Mouse (Mus musculus): ENCODE results near the gene Irx2.

The Irx2 gene

DNA sequence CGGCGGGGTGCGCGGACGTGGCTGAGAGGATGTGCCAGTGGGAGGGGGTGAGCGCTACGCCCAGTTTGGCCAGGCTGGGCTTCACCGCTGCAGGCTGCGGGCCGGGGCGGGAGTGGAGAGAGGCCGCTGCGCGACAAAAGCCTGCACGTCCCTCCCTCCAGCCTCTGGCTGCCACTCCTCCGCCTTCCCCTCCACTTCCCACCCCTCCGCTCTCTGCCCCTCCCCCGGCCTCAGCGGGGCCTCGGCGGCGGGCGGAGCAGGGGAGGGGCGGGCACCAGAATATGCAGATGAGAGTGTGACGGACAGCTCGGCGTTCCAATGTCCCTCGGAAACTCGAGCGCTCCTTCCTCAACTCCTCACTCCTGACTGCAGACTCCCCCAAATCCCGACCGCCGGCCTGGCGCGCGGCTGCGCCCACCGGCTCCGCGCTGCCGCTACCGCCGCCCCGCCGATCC, at the start of gene Irx2:
Gene Irx2 (plus strand): TSS at position 359 of the 455 bp plus-strand sequence.
- peak; percentile 1 for DNase-seq (ENCODE audit: low read depth)

DNA sequence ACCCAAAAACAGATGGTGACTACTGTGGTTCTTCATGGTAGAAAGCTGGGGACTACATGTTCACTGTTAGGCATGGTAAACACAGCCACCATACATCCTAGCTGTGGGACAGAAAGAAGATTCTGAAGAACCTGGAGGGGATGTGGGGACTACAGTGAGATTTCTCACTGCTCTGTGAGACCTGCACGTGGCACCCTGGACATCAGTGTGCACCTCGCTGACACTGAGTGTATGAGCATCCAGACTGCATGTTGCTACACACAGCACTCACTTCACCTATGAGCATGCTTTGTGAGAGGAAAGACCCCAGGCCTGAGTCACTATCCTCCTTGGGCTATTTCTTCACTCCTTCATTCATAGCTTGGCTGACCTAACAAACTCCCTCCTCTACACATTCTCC, 47.3 kb upstream of the Irx2 start:
- no peak for DNase-seq (ENCODE audit: low read depth)

GRCm38 (mm10) chr13:72592526-72592925, 36.1 kb upstream of the Irx2 start:
- DNase-seq (ENCODE audit: low read depth), result no peak

GRCm38 (mm10) chr13:72593310-72593709, 35.3 kb upstream of the Irx2 start:
- DNase-seq (ENCODE audit: low read depth), result no peak

DNA sequence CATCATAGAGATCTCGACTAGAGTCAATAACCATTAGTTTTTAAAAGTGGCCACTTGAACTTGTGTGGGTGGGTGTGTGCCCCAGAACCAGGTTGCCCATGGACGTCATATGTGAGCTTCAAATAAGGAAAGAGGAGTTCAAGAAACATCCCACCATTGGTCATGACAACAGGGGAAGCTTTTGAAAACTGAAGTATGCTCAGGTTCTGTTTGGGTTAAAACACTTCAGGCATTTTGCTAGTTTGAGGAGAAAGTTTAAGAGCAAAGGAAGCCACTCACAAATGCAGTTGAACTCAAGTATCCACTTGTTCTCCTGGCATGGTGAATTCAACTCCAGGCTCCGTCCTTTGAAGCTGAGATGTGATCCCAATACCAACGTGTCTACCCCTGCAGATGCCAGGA, 34.9 kb upstream of the Irx2 start:
- DNase-seq (ENCODE audit: low read depth), result no peak

DNA sequence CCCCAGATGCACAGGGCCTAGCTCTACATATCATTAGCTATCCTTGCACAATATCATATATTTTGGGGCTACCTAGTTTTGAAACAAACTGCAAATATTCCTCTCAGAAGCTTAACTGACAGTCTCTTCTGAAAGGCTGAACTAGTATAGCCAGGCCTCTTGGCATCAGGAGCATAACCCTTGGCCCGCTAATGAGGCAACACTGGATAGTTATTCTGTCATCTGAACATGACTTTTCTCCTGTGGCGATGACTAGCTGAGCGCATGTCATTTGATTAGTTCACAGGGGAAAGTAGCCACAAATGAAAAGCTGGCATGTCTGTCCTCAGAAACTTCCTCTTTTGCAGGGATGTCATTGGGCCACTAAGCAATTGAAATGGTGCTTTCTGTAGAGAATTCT, 29.4 kb upstream of the Irx2 start:
- DNase-seq (ENCODE audit: low read depth), result no peak

- DNase-seq (ENCODE audit: low read depth), result no peak
These were observed 19.9 kb upstream of the Irx2 start for GRCm38 (mm10) chr13:72608706-72609105.

DNA sequence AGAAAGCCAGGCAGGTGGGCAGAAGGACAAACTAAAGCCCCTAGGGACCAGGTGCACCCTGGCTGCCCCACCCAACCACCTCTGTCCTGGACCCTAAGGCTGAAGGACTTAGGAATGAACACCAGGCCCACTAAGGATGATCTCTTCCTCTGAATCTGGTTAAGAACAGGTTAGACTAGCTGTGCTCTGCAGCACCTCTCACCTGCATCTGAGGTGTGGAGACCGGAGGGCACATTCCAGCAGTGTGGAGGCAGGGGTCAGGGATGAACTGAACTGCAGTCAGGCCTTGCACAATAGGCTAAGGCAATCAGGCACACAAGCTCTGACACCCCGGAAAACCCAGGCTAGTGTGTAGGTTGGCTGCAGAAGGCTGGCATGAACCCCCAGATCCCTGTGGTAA, 18.3 kb upstream of the Irx2 start:
- DNase-seq (ENCODE audit: low read depth), result no peak

GRCm38 (mm10) chr13:72623926-72624846, 4.4 kb upstream of the Irx2 start:
- no peak for DNase-seq (ENCODE audit: low read depth)

- DNase-seq (ENCODE audit: low read depth), result peak; percentile 2
These were observed 3.8 kb upstream of the Irx2 start for GRCm38 (mm10) chr13:72624847-72625170.

DNA sequence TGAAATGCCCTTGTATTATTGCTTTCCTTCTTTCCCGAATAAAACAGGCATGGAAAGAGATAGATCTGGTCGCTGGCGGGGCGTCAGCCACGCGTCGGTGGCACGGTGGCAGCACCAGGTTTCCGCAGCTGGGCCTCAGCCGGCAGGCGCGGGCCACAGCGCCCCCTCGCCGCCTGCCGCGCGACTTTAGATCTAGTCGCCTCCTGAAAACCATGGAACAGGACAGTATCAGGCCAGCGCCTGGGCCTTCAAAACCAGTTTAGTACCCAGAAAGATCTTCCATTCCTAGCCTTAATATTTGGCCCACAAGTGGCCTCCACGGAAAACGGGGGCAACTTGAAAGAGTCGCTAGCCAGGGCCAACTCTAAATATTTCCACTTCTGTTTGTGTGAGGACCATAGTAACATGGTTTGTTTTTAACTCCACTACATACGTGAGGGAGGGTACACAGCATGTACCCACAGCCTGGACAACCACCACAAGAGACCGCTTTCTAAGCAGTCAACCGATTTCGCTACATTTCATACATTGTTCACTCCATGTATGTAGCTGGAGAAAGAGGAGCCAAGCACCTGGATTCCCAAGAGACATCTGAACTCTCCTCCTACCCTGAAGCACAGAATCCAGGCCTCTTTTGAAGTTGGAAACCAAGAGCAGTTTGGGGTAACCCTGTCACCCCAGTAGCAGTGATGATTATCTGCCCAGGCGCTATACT, 3.2 kb upstream of the Irx2 start:
- peak; percentile 1 for DNase-seq (ENCODE audit: low read depth)

- no peak for DNase-seq (ENCODE audit: low read depth)
These were observed 964 bp upstream of the Irx2 start for GRCm38 (mm10) chr13:72627391-72628321.

DNA sequence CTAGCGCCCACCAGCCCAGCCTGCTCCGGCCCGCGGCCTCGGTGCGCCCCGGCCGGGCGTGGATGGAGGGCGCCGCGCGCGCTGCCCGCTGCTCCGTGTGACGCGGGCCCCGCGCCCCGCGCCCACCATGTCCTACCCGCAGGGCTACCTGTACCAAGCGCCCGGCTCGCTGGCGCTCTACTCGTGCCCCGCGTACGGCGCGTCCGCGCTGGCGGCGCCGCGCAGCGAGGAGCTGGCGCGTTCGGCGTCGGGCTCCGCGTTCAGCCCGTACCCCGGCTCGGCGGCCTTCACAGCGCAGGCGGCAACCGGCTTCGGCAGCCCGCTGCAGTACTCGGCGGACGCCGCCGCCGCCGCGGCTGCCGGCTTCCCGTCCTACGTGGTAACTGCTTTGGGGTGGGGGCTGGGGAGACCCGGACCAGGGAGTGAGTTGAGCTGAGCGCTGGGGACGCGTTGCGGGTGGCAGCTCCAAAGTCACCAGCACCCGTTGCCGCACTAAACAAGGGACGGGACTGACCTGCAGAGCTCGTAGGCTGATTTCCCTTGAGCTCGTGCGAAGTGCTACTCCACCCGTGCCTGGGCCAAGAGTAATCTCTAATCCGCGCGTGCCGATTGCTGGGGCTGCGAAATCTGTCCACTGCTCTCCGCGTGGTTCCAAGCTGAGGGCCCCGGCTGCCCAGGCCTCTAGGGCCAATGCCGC, 463 bp downstream of the Irx2 start:
- DNase-seq (ENCODE audit: low read depth), result no peak

- no peak for DNase-seq (ENCODE audit: low read depth)
These were observed 1.2 kb downstream of the Irx2 start for GRCm38 (mm10) chr13:72629806-72630205.

DNA sequence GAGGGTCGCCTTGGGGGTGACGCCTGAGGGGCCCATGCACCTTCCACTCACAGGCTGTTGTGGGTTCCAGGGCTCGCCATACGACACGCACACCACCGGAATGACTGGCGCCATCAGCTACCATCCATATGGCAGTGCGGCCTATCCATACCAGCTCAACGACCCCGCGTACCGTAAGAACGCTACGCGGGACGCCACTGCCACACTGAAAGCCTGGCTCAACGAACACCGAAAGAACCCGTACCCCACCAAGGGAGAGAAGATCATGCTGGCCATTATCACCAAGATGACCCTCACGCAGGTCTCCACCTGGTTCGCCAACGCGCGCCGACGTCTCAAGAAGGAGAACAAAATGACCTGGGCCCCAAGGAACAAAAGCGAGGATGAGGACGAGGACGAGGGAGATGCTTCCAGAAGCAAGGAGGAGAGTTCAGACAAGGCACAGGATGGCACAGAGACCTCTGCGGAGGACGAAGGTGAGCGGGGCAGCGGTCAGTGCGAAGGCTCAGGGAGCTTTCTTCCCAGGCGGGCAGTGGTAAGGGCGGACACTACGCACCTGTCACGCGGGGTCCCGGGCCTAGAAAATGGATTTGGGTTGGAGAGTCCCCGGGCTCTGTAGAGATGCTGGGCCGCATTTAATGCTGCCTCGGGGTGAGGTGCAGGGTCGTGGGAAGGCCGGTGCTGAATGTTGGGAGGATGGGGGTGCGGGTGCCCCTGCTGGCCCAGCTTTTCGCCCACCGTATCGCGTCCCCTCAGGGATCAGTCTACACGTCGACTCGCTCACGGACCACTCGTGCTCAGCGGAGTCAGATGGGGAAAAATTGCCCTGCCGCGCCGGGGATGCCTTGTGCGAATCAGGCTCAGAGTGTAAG, 2.1 kb downstream of the Irx2 start:
- no peak for DNase-seq (ENCODE audit: low read depth)

GRCm38 (mm10) chr13:72631373-72632021, 2.9 kb downstream of the Irx2 start:
- no peak for DNase-seq (ENCODE audit: low read depth)

DNA sequence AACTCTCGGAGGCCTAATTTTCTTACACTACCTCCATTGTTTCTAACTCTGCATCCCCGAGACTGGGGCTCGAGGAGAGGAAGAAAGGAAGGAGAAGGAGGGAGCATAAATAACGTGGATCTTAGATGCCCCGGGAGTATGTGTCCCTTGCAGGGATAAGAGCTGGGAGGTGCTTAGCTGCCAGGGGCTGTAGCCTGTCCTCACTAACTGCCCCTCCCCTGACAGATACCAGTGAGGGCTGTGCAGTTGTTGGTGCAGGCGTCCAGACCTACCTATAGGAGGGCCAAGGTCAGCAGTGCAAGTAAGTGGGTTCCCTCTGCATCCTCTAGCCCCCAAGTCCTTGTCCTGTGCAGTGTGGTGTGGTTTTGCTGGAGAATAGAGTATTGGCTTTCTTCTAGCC, 3.7 kb downstream of the Irx2 start:
- DNase-seq (ENCODE audit: low read depth), result no peak

DNA sequence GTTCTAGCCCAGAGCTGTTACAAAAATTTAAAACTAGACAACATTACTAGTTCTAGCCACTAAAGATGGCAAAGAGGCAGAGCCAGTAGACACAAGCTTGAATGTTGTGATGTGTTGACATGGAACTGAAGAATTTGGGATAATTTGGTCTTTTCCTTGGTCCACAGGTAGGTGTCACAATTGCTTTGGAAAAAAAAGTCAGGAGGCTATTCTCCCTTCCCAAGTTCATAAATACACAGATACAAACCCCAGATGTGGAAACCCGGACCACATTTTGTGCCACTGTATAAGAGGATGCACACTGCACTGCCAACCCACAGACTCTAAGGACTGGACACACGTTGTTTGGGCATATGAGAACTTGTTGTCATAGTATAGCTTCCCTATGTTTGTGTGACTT, 4.5 kb downstream of the Irx2 start:
- no peak for DNase-seq (ENCODE audit: low read depth)

DNA sequence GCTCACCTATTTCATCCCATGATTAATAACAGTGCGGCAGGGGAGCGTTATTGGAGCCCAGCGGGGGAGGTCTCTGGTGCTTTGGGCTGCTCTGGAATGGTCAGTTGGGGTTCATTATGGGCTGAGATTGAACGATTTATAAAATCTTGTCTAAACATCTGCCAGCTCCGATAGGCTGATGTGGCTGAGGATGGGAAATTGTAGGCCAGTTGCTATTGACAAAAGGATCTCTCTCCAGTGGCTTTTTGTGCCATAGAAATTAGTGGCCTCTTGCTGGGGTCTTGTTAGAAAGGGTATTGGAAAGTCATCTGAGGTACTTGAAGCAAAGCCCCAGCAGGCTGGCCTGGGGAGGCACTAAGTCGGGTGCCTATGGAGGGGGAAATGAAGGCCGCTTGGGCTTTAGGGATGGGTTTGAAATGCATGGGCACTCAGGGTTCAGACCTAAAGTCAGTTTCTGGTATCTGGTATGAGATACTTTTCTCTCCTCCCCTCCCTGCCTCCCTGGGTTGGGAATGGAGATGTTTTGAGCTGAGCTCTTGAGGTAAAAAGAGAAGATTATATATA, 6.2 kb downstream of the Irx2 start:
- DNase-seq (ENCODE audit: low read depth), result no peak

DNA sequence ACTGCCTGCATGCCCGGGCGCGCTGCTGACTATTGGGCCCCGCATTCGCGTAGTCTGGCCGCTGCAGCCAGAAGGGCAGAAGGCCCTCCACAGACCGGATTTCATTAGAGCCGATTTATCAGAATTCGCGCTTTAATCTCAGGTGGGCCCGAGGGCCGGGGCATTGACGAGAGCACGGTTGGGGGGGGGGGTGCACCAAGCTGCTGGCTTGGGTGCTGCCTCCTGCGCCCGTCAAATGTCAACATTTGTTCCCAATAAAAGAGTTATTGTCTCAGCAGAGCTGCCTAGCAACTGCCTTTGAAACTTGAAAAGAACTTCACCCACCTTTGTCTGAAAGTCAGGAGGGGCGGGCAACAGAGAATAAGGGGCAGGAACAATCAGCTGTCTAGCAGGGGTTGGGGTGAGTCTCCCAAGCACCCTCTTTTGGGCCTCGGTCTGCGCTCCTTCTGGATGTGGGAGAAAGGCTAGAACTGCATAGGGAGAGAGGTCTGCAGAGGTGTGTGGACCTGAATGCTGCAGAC, 7.8 kb downstream of the Irx2 start:
- no peak for DNase-seq (ENCODE audit: low read depth)

All from induced T-regulatory cell, adult 2 months (primary cell).